Mouse (Mus musculus): ENCODE data around the gene Lrrc36.

- TF ChIP-seq MAFK (IDR thresholded peaks at IDR 0.05; ENCODE audit: insufficient read depth, low read depth, low read length) (no peak), ZNF384 (IDR thresholded peaks at IDR 0.05; ENCODE audit: low read depth, low read length) (no peak), HCFC1 (IDR thresholded peaks at IDR 0.05; ENCODE audit: borderline replicate concordance, insufficient read depth, low read length) (no peak), ZC3H11A (IDR thresholded peaks at IDR 0.05; ENCODE audit: borderline replicate concordance, low read depth, low read length) (no peak), CHD2 (IDR thresholded peaks at IDR 0.05; ENCODE audit: low read depth, low read length) (no peak)
Observed at GRCm38 (mm10) chr8:105466700-105467291, 53.4 kb downstream of the Lrrc36 start.

All from ES-E14 (cell line).